Mouse (Mus musculus) limb, embryonic 11.5 days (tissue): Measurements from ENCODE around the gene Dnal1. TPM values are rescaled to one million over a fixed set of nuclear protein-coding genes. Genes with fewer than 3 reads are reported as not detected.

Experiments used
- ATAC-seq: fragments of 200-750 bp; cut with Nextera tagmentation; 2 replicates; pipeline ENCODE4 v1.8.0; 2017; ENCODE audit warnings: low read depth; ENCODE audit not compliant: insufficient number of reproducible peaks, low FRiP score, low TSS enrichment
- DNase-seq: peaks from one replicate; pipeline ENCODE4 v3.0.0-alpha.2; 2015; ENCODE audit warnings: low spot score
- H3K27ac ChIP-seq: fragments of 300-500 bp; sonication (generic); replicated peaks from 2 replicates; pipeline ENCODE4 v1.5.1; 2014; ENCODE audit warnings: low read depth, mild to moderate bottlenecking, low read length
- H3K27me3 ChIP-seq: fragments of 300-500 bp; sonication (generic); 2 replicates; pipeline ENCODE4 v1.6.1; 2014; ENCODE audit warnings: mild to moderate bottlenecking, low read length, mixed read lengths; ENCODE audit not compliant: control insufficient read depth, insufficient read depth
- H3K36me3 ChIP-seq: fragments of 300-500 bp; sonication (generic); 2 replicates; pipeline ENCODE4 v1.6.1; 2014; ENCODE audit warnings: mild to moderate bottlenecking, low read length, moderate library complexity, mixed read lengths; ENCODE audit not compliant: control insufficient read depth, insufficient read depth
- H3K4me1 ChIP-seq: fragments of 300-500 bp; sonication (generic); 2 replicates; pipeline ENCODE4 v1.6.1; 2014; ENCODE audit warnings: low read length, mixed read lengths; ENCODE audit not compliant: control insufficient read depth, insufficient read depth
- H3K4me2 ChIP-seq: fragments of 300-500 bp; sonication (generic); 2 replicates; pipeline ENCODE4 v1.6.1; 2014; ENCODE audit warnings: low read depth, mild to moderate bottlenecking, moderate library complexity; ENCODE audit not compliant: severe bottlenecking
- H3K4me3 ChIP-seq: fragments of 300-500 bp; sonication (generic); 2 replicates; pipeline ENCODE4 v1.5.1; 2014; ENCODE audit warnings: low read depth, low read length
- H3K9ac ChIP-seq: fragments of 300-500 bp; sonication (generic); 2 replicates; pipeline ENCODE4 v1.6.1; 2014; ENCODE audit warnings: mild to moderate bottlenecking, low read length
- H3K9me3 ChIP-seq: fragments of 300-500 bp; sonication (generic); 2 replicates; pipeline ENCODE4 v1.6.1; 2016; ENCODE audit warnings: low read length; ENCODE audit not compliant: control insufficient read depth
- whole genome bisulfite sequencing: fragments of 180-500 bp; shearing (Covaris S2); extraction: QIAGEN DNeasy Blood & Tissue Kit; methylation state at CpG from one replicate; pipeline ENCODE4 v1.1.7; 2014; 5-methylcytosine and 5-hydroxymethylcytosine counted together
- polyA plus RNA-seq: library from polyadenylated mRNA; unstranded; fragments of >200 nt; fragmentation: Nextera tagmentation; extraction: Ambion mirVana; gene quantifications from 2 replicates; pipeline ENCODE4 v1.2.1, GENCODE M21; 2014

The Dnal1 gene
- polyA plus RNA-seq, 1 experiment from 2014 or later = 6.1 TPM

DNA sequence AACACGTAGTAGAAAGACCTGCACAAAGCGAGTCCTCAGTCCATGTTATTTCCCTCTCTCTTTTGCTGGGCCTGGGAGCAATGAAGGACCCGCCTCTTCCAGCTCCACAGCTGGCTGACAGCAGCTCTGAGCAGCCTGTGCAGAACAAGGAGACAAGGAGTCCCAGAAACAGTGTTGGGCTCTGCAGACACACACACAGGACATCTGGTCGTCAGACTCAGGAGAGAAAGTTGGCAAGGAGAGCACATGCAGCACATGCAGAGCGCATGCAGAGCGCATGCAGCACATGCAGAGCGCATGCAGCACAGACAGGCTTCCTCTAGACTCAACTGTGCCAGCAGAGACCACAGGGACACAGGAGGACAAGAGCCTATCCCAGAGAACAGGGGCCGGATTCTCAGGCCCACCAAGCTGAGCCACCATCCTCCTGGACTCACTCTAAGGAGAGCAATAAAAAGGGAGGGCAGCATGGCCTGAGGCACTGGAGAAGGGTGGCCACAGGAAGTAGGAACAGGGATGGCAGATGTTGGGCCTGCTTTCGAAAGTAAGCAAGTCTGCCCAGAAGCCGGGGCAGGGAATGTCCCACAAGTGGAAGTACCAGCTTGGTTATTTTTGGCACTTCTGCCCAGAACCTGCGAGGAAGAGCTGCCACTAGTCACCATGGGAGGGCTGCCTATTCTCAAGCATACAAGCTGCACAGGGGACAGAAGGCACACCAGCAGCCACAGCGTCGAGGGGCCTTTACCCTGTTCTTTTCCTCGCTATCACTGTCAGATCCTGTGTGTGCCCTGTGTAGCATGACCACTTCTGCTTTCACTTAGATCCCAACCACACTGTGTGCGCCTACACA lies 73.8 kb downstream of the Dnal1 start:
- no peak for ATAC-seq
- DNase-seq = peak; percentile 48
- Histone ChIP-seq H3K27ac (no peak overlapping the region), H3K4me3 (no peak overlapping the region), H3K9me3 (no peaks in the 10 kb centered on the region), H3K27me3 (no peaks in the 10 kb centered on the region), H3K9ac (0 out of 2 replicates have a peak overlapping the region, but pooled peaks have one; percentile 34), H3K4me2 (no peak overlapping the region), H3K36me3 (no peaks in the 10 kb centered on the region; the same call in none of the 2 replicates), H3K4me1 (peaks cover 54% of the 10 kb centered on the region)
- WGBS = 53% methylated on average over 15 of the region's 15 CpGs

DNA sequence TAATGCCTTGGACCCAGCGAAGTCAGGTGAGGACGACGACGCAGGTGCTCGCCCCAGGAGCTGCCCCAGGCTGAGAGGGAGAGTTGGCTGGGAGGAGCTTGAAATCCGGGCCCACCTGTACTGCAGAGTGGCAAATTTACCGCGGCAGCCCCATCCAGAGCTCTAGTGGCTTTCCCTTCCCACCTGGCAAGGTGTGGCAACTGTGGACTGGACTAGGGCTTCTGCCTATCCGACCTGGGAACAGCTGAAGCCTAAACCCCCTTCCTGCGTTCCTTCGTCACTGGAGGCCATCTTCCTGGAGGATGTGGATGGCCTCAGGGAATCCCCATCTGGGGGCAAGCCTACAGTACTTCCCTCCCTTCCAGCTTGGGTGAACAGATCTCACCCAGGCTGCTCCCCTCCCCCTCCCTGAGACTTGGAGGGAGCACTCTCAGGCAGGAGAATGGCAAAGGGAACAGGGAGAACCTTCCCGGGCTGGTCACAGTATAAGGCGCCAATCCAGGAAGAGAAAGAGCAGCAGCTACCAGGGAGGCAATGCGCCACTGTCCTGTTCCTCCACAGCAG lies 74.8 kb downstream of the Dnal1 start:
- ATAC-seq = no peak
- Histone ChIP-seq H3K36me3 (no peaks in the 10 kb centered on the region; the same call in none of the 2 replicates), H3K9me3 (no peaks in the 10 kb centered on the region), H3K4me3 (no peak overlapping the region), H3K9ac (peak overlapping the region; percentile 27; the same call in 1 of the 2 replicates), H3K4me2 (no peak overlapping the region), H3K27me3 (no peaks in the 10 kb centered on the region), H3K27ac (no peak overlapping the region), H3K4me1 (peaks cover 54% of the 10 kb centered on the region)
- DNase-seq = no peak
- WGBS = 61% methylated on average over 14 of the region's 14 CpGs

- peak overlapping the region; percentile 25; the same call in 1 of the 2 replicates for H3K4me2 ChIP-seq
- DNase-seq (no peak), ATAC-seq (no peak)
- no peaks in the 10 kb centered on the region; the same call in none of the 2 replicates for H3K36me3 ChIP-seq
- H3K27me3 ChIP-seq = no peaks in the 10 kb centered on the region
- no peak overlapping the region for H3K27ac ChIP-seq
- WGBS = 23% methylated on average over 13 of the region's 15 CpGs
- H3K4me3 ChIP-seq = no peak overlapping the region
- no peaks in the 10 kb centered on the region for H3K9me3 ChIP-seq
- peaks cover 54% of the 10 kb centered on the region for H3K4me1 ChIP-seq
- no peak overlapping the region for H3K9ac ChIP-seq
Measured at GRCm38 (mm10) chr12:84190151-84190820, 76.1 kb downstream of the Dnal1 start.

DNA sequence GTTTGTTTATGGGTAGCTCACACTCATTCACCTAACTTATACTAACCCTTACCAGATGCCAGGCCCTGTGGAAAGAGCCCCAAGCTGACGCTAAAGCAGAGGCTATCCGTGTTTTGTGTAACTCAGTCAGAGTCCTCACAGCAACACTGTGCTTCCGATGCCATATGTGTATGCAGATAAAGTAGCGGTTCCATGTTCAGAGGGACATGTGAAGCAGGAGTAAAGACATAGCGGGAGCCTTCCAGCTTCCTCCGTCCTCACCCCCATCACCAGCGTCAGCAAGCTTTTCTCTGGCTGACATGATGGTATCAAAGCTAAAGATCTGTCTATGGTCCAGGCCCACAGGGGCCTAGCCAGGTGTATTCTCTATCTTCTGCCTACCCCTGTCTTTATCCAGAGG lies 77.0 kb downstream of the Dnal1 start:
- Histone ChIP-seq H3K4me3 (no peak overlapping the region), H3K27ac (no peak overlapping the region), H3K4me2 (peak overlapping the region; percentile 99), H3K9ac (no peak overlapping the region), H3K4me1 (peaks cover 60% of the 10 kb centered on the region), H3K36me3 (no peaks in the 10 kb centered on the region; the same call in 1 of the 2 replicates), H3K27me3 (no peaks in the 10 kb centered on the region), H3K9me3 (no peaks in the 10 kb centered on the region)
- 27% methylated on average over 7 of the region's 7 CpGs for WGBS
- ATAC-seq (no peak), DNase-seq (peak; percentile 47)

- Histone ChIP-seq H3K27me3 (no peaks in the 10 kb centered on the region), H3K4me3 (peak overlapping the region; percentile 72), H3K9ac (peak overlapping the region; percentile 17; the same call in 1 of the 2 replicates), H3K36me3 (no peaks in the 10 kb centered on the region), H3K9me3 (no peaks in the 10 kb centered on the region), H3K27ac (no peak overlapping the region), H3K4me2 (peak overlapping the region; percentile 99), H3K4me1 (peaks cover 60% of the 10 kb centered on the region)
- 5% methylated on average over 5 of the region's 5 CpGs for WGBS
- DNase-seq (no peak), ATAC-seq (no peak)
Measured at GRCm38 (mm10) chr12:84191770-84192169, 77.6 kb downstream of the Dnal1 start.

DNA sequence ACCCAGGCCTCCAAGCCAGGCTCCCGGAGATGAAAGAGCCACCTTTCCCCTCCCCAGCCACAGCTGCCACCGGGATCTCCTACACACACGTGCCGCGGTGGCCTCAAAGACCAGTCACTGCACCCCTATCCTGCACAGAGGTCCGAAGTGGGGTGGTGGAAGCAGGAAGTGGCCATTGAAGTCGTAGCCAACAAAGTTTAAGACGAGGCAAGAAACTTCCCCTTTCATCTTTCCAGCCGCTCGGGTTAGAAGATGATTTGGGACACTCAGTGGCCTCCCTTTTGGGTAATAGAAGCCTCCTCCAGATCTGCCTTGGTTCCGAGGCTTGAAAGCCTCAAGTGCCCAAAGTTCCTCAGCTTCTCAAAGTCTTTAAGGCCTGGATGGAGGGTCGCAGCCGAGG lies 78.1 kb downstream of the Dnal1 start:
- DNase-seq = no peak
- Histone ChIP-seq H3K27me3 (no peaks in the 10 kb centered on the region), H3K4me2 (peak overlapping the region; percentile 99), H3K4me1 (peaks cover 57% of the 10 kb centered on the region), H3K9me3 (no peaks in the 10 kb centered on the region), H3K9ac (peak overlapping the region; percentile 91), H3K36me3 (no peaks in the 10 kb centered on the region), H3K27ac (no peak overlapping the region), H3K4me3 (peak overlapping the region; percentile 72)
- no peak for ATAC-seq
- 1% methylated on average over 13 of the region's 13 CpGs for WGBS

GRCm38 (mm10) chr12:84192741-84193641 lies 78.8 kb downstream of the Dnal1 start:
- Histone ChIP-seq H3K4me1 (peaks cover 50% of the 10 kb centered on the region), H3K27me3 (no peaks in the 10 kb centered on the region), H3K9ac (peak overlapping the region; percentile 91), H3K4me3 (peak overlapping the region; percentile 72), H3K27ac (peak overlapping the region; percentile 78), H3K9me3 (no peaks in the 10 kb centered on the region), H3K36me3 (no peaks in the 10 kb centered on the region), H3K4me2 (peak overlapping the region; percentile 99)
- WGBS = under 1% methylated on average over 97 of the region's 102 CpGs
- peak; percentile 82 for DNase-seq
- ATAC-seq = peak; percentile 28
